Mouse (Mus musculus) ES-Bruce4 (cell line): ENCODE results near the gene Def6.

Experiments used
- CTCF ChIP-seq: IDR thresholded peaks from one replicate; pipeline ENCODE4 v1.8.1; 2011; ENCODE audit warnings: low read depth, low read length
- EP300 ChIP-seq: IDR thresholded peaks from 2 replicates; pipeline ENCODE4 v1.6.1; 2011; ENCODE audit warnings: low read depth, low read length; ENCODE audit not compliant: insufficient read depth
- POLR2A ChIP-seq: IDR thresholded peaks from one replicate; pipeline ENCODE4 v1.8.1; 2011; ENCODE audit warnings: low read length; ENCODE audit not compliant: insufficient read depth

GRCm38 (mm10) chr17:28274739-28275138, 67.2 kb downstream of the Def6 start:
- TF ChIP-seq CTCF = peak; percentile 84
- TF ChIP-seq EP300 = no peak
- TF ChIP-seq POLR2A = no peak
